Mouse (Mus musculus): ENCODE measurements around the gene Mrpl4. TPM values are rescaled to one million over a fixed set of nuclear protein-coding genes. Genes with fewer than 3 reads are reported as not detected.

Mrpl4 gene
- 10 to 100 TPM; 63.8 to 64.6 TPM for total RNA-seq (2021)
- long read RNA-seq, experiment 1, transcript Mrpl4-201 (9 exons, 1,288 nt) = major isoform, 34 of 60 reads
- long read RNA-seq, experiment 1, partial matches to known transcripts = 5 of 60 reads
- long read RNA-seq, experiment 1, other reads (novel, unspliced or antisense) = 21 of 60 reads
- long read RNA-seq, experiment 2, transcript Mrpl4-201 (9 exons, 1,288 nt) = major isoform, 57 of 81 reads
- long read RNA-seq, experiment 2, partial matches to known transcripts = 6 of 81 reads
- long read RNA-seq, experiment 2, other reads (novel, unspliced or antisense) = 17 of 81 reads

GRCm38 (mm10) chr9:21002627-21003551, at the start of gene Mrpl4:
Mrpl4 (plus strand) TSS chr9:21002738.
- DNase-seq (ENCODE audit: low spot score in 2 of 2) = peak; percentile 88 to 94
- Histone ChIP-seq H3K27ac (peak within 1 kb of the TSS; percentile 94), H3K4me3 (peak within 1 kb of the TSS; percentile 74)
- TF ChIP-seq CTCF (conservative IDR thresholded peaks at IDR 0.05) = peak; percentile 16; the same call in 1 of the 2 replicates

DNA sequence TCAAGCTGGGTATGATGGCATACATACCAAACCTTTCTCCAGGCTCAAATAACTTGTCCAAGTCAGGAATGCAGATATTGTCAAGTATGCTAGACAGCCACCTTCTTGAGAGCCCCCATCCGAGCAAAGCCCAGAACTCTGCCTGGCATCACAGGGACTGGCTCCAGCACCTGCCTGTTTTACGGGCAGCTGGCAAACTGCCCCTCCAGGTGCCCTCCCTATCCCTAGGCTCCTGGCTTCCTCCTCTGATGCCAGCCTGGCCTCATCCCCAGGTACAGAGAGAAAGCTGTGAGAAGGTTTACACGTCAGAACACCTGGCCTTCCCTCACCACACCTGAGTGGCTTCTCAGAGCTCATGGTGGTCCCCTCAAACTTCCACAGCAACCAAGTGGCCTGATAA, 45.5 kb upstream of the Mrpl4 start:
- TF ChIP-seq CTCF (conservative IDR thresholded peaks at IDR 0.05) = no peak
- Histone ChIP-seq H3K4me3 (no peak overlapping the region), H3K27ac (no peak overlapping the region)
- DNase-seq (ENCODE audit: low spot score in 2 of 2) = no peak

DNA sequence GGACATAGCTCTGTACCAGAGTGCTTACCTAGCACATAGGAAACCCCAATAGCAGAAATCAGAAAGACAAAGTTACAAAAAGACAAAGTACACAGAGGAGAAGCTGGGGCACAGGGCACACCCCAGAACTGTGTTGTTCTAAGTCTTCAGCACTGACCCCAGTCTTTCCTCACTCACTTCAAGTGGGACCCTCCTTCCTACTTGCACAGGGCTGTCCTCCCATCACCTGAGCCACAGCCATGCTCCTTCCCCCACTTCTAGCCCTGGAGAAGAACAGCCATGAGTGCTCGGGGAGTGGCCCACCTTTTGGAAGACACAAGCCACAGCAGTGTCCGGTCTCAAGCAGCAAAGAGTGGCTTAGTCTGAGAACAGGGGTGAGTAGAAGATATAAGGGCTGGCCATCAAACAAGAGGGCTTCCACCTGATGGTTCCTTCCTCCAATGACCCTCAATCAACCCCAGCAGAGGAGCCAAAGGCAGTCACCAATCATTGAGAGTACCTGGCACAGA, 43.1 kb upstream of the Mrpl4 start, which contains the start of gene Dnmt1:
Gene Dnmt1 (minus strand): TSS at position 459 of the 509 bp plus-strand sequence.
- no peak for TF ChIP-seq CTCF (conservative IDR thresholded peaks at IDR 0.05)
- no peak within 1 kb of the TSS for H3K27ac ChIP-seq
- no peak for DNase-seq (ENCODE audit: low spot score in 2 of 2)
- H3K4me3 ChIP-seq = no peak within 1 kb of the TSS

- DNase-seq (ENCODE audit: low spot score in 2 of 2) = no peak
- Histone ChIP-seq H3K4me3 (no peak overlapping the region), H3K27ac (no peak overlapping the region)
- no peak for TF ChIP-seq CTCF (conservative IDR thresholded peaks at IDR 0.05)
Measured at GRCm38 (mm10) chr9:20961557-20961956, 41.0 kb upstream of the Mrpl4 start.

DNA sequence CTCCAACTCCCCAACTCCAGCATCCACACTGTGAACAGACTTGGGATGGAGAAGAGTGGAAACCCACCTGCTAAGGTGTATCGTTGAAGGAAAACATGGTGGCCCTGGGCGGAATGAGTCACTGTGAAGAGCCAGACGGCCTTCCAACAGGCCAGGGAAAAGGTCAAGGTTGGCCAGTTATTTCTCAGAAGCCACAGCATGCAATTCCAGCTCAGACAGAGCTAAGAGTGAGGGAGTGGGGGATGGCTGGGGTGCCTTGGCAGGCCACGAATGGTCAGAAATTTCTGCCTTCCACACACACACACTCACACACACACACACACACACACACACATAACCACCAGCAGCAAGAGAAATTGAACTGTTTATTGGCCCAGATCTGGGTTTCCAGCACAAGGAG, 36.9 kb upstream of the Mrpl4 start:
- no peak for TF ChIP-seq CTCF (conservative IDR thresholded peaks at IDR 0.05)
- DNase-seq (ENCODE audit: low spot score in 2 of 2) = no peak
- H3K27ac ChIP-seq = no peak overlapping the region
- no peak overlapping the region for H3K4me3 ChIP-seq

DNA sequence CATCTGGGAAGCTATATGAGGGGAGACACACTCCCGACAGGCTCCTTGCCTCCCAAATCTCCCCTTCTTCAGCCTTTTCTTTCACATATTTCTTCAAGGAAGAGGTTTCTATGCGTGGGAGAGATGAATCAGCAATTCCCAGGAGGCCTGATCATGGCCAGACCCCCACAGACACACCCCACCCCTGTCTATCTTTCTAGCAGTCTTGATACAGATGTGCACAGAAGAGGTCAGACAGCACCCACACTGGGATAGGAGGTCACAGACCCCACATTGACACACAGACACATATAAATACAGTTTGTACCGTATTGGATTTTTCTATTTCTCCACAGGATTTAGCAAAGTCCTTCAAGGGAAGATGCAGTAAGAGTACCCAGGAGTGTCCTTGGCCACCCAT, 36.5 kb upstream of the Mrpl4 start:
- H3K4me3 ChIP-seq = no peak overlapping the region
- DNase-seq (ENCODE audit: low spot score in 2 of 2) = no peak
- TF ChIP-seq CTCF (conservative IDR thresholded peaks at IDR 0.05) = no peak
- H3K27ac ChIP-seq = no peak overlapping the region

DNA sequence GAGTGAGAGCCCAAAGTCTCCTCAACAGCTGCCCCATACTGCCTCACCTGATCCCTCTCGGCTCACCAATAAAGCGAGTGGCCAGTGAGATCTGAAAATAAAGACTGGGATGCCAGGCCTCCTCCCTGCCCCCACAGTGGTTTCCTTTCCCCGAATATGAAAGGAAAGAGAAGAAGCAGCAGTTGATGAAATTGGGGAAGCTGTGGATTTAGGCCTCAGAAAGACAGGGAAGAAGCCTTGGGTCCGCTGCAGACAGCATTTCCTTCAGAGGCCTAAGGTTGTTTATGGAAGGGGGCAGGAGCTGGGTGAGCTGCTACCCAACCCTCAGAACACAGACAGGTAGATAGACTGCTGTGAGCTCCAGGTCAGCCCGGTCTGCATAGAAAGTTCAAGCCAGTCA, 35.8 kb upstream of the Mrpl4 start:
- no peak overlapping the region for H3K27ac ChIP-seq
- no peak overlapping the region for H3K4me3 ChIP-seq
- no peak for TF ChIP-seq CTCF (conservative IDR thresholded peaks at IDR 0.05)
- DNase-seq (ENCODE audit: low spot score in 2 of 2) = no peak

GRCm38 (mm10) chr9:20971751-20972140, 30.8 kb upstream of the Mrpl4 start:
- Histone ChIP-seq H3K4me3 (no peak overlapping the region), H3K27ac (peak overlapping the region; percentile 85; the same call in 1 of the 2 replicates)
- DNase-seq (ENCODE audit: low spot score in 2 of 2) = no peak
- no peak for TF ChIP-seq CTCF (conservative IDR thresholded peaks at IDR 0.05)

- Histone ChIP-seq H3K4me3 (peak overlapping the region; percentile 17), H3K27ac (peak overlapping the region; percentile 85)
- peak; percentile 41 to 70 for DNase-seq (ENCODE audit: low spot score in 2 of 2)
- no peak for TF ChIP-seq CTCF (conservative IDR thresholded peaks at IDR 0.05)
Measured at GRCm38 (mm10) chr9:20972141-20972992, 30.2 kb upstream of the Mrpl4 start.

- no peak for TF ChIP-seq CTCF (conservative IDR thresholded peaks at IDR 0.05)
- no peak for DNase-seq (ENCODE audit: low spot score in 2 of 2)
- Histone ChIP-seq H3K27ac (peak overlapping the region; percentile 85), H3K4me3 (no peak overlapping the region; the same call in 1 of the 2 replicates)
Measured at GRCm38 (mm10) chr9:20973001-20973681, 29.4 kb upstream of the Mrpl4 start.

DNA sequence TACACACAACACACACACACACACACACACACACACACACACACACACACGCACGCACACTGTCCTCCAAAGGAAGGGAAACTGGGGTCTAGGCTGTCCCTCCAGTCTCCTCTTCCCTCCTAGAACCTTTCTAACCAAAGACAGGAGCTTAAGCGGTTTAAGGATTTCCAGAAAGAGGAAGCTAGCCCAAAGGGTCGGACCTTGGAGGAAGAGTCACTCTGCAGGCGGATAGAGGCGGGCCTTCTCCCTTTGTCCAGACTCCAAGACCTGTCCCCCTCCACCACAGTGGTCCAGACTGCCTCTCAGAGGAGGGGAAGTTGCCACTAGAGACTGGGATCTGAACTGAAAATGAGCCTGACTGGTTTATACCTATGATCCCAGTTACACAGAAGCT, 28.9 kb upstream of the Mrpl4 start:
- DNase-seq (ENCODE audit: low spot score in 2 of 2) = no peak
- Histone ChIP-seq H3K27ac (no peak overlapping the region), H3K4me3 (no peak overlapping the region)
- TF ChIP-seq CTCF (conservative IDR thresholded peaks at IDR 0.05) = no peak
